Mouse (Mus musculus) liver, embryonic 13.5 days (tissue): ENCODE measurements around the gene Fancc. TPM values are rescaled to one million over a fixed set of nuclear protein-coding genes. Genes with fewer than 3 reads are reported as not detected.

Source experiments
- ATAC-seq: fragments of 200-750 bp; cut with Nextera tagmentation; 2 replicates; pipeline ENCODE4 v1.8.0; 2017; ENCODE audit warnings: low read depth, mild to moderate bottlenecking, moderate number of reproducible peaks, moderate library complexity
- DNase-seq: peaks from one replicate; pipeline ENCODE4 v3.0.0; 2022
- H3K27ac ChIP-seq: fragments of 300-500 bp; sonication (generic); 2 replicates; pipeline ENCODE4 v1.5.1; 2015; ENCODE audit warnings: moderate library complexity, mild to moderate bottlenecking, inconsistent platforms
- H3K27me3 ChIP-seq: fragments of 300-500 bp; sonication (generic); 2 replicates; pipeline ENCODE4 v1.6.1; 2015; ENCODE audit warnings: mild to moderate bottlenecking, inconsistent platforms
- H3K36me3 ChIP-seq: fragments of 300-500 bp; sonication (generic); 2 replicates; pipeline ENCODE4 v1.6.1; 2015; ENCODE audit warnings: mild to moderate bottlenecking, inconsistent platforms
- H3K4me1 ChIP-seq: fragments of 300-500 bp; sonication (generic); replicated peaks from 2 replicates; pipeline ENCODE4 v1.6.1; 2015; ENCODE audit warnings: inconsistent platforms
- H3K4me2 ChIP-seq: fragments of 300-500 bp; sonication (generic); 2 replicates; pipeline ENCODE4 v1.6.1; 2015; ENCODE audit warnings: inconsistent platforms, mild to moderate bottlenecking, moderate library complexity
- H3K4me3 ChIP-seq: fragments of 300-500 bp; sonication (generic); replicated peaks from 2 replicates; pipeline ENCODE4 v1.5.1; 2015; ENCODE audit warnings: mild to moderate bottlenecking, inconsistent platforms
- H3K9ac ChIP-seq: fragments of 300-500 bp; sonication (generic); 2 replicates; pipeline ENCODE4 v1.6.1; 2015; ENCODE audit warnings: mild to moderate bottlenecking, inconsistent platforms
- H3K9me3 ChIP-seq: fragments of 300-500 bp; sonication (generic); replicated peaks from 2 replicates; pipeline ENCODE4 v1.6.1; 2016; ENCODE audit warnings: inconsistent platforms
- WGBS: fragments of 180-500 bp; shearing (Covaris S2); methylation state at CpG from one replicate; pipeline ENCODE4 v1.1.7; 2015; ENCODE audit not compliant: insufficient replicate concordance; 5-methylcytosine and 5-hydroxymethylcytosine counted together
- polyA plus RNA-seq: library from polyadenylated mRNA; unstranded; fragments of >200 nt; fragmentation: Nextera tagmentation; extraction: Ambion mirVana; gene quantifications from 2 replicates; pipeline ENCODE4 v1.2.1, GENCODE M21; 2015

The Fancc gene
- polyA plus RNA-seq, 1 experiment from 2014 or later: 9.2 TPM

DNA sequence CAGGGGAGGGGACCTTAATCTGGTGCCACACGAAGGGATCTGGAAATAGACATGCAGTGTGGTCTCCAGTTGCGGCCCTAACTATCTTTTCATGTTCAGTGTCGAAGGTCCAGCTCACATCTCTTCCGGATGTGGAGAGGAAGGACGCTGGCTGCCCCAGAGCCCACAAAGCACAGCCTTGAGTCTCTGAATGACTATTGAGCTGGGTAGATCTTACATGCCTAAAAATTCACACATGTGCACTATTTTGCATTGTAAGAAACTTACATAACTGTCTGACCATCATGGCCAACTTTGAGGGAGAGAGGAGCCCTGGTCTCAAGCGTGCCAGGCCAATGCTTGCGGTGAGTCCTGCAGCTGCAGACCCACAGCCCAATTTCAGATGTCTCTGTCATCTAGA lies 247.9 kb downstream of the Fancc start:
- no peak for DNase-seq
- H3K27ac ChIP-seq: no peak overlapping the region
- no peak overlapping the region for H3K4me2 ChIP-seq
- ATAC-seq: no peak
- no peak overlapping the region for H3K9ac ChIP-seq
- H3K4me3 ChIP-seq: no peak overlapping the region
- peaks cover 4% of the 10 kb centered on the region for H3K36me3 ChIP-seq
- no peaks in the 10 kb centered on the region for H3K27me3 ChIP-seq
- H3K4me1 ChIP-seq: peaks cover 20% of the 10 kb centered on the region
- no peaks in the 10 kb centered on the region for H3K9me3 ChIP-seq
- 61% methylated on average over 7 of the region's 7 CpGs for WGBS

DNA sequence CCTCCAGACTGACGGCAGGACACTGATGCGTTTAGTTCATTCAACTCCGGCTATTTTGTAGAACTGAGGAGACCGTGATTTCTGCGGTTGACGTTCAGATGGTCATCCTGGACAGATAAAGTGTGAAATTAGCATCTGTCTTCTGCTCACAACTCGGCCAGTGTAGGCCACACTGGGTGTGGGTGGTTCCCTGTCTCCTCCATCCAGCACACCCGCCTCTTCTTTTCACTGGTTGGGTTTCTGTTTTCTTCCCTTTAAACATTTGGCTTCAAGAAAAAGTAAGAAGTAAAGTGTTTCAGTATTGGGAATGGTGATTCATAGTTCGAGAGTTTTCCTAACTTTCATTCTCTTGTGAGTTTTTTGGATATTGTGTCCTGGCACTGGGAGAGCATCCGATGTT lies 248.8 kb downstream of the Fancc start:
- no peak for DNase-seq
- H3K4me1 ChIP-seq: peaks cover 13% of the 10 kb centered on the region
- H3K36me3 ChIP-seq: peaks cover 3% of the 10 kb centered on the region; the same call in 1 of the 2 replicates
- H3K9me3 ChIP-seq: no peaks in the 10 kb centered on the region
- H3K27me3 ChIP-seq: no peaks in the 10 kb centered on the region
- no peak overlapping the region for H3K4me3 ChIP-seq
- no peak for ATAC-seq
- H3K4me2 ChIP-seq: no peak overlapping the region
- 75% methylated on average over 10 of the region's 10 CpGs for WGBS
- H3K9ac ChIP-seq: no peak overlapping the region
- no peak overlapping the region for H3K27ac ChIP-seq

DNA sequence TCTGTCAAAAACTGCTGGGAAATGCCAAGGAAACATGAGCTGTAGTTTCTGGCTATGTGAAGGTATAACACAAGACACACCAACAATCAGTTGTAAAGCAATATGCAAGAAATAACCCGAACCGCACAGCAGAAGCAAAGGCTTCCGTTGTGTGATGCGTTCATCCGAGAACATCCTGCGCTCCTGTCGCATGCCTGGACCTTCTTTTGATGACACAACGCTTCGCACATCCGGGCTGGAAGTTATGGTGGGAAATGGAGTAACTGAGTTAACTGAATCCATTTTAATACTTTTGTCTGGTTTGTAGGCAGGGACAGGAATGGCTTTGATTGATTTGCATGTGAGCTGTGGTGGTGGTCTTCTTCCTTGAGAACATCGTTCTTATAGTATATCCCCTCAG lies 249.4 kb downstream of the Fancc start:
- Histone ChIP-seq H3K9me3 (no peaks in the 10 kb centered on the region), H3K4me1 (peaks cover 8% of the 10 kb centered on the region), H3K4me3 (no peak overlapping the region), H3K9ac (no peak overlapping the region), H3K36me3 (peaks cover 3% of the 10 kb centered on the region; the same call in 1 of the 2 replicates), H3K27me3 (no peaks in the 10 kb centered on the region), H3K4me2 (no peak overlapping the region), H3K27ac (no peak overlapping the region)
- no peak for ATAC-seq
- 88% methylated on average over 11 of the region's 11 CpGs for WGBS
- no peak for DNase-seq

DNA sequence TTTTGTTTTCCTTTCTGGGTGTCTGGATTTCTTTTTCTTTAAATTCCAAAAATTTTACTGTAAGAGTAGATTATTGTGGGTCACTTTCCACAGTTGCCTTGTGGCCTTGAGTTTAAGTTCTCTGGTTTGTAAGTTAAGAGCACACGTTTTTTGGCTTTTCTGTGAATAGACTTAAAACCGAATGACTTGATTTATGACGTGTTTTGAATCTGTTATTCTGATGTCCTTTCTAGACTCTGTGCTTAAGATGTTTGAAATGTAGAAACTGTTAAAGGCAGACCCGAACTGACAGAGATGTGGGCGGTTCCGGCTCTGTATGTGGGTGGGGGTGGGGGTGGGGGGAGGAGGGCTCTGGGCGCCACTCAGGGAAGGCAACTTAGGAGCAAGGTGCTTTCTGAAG lies 250.0 kb downstream of the Fancc start:
- no peak overlapping the region for H3K27ac ChIP-seq
- no peaks in the 10 kb centered on the region for H3K9me3 ChIP-seq
- no peaks in the 10 kb centered on the region for H3K27me3 ChIP-seq
- WGBS: 66% methylated on average over 7 of the region's 7 CpGs
- no peak overlapping the region for H3K4me2 ChIP-seq
- H3K36me3 ChIP-seq: peaks cover 3% of the 10 kb centered on the region; the same call in 1 of the 2 replicates
- no peak for ATAC-seq
- H3K9ac ChIP-seq: no peak overlapping the region
- no peak for DNase-seq
- no peak overlapping the region for H3K4me3 ChIP-seq
- peaks cover 12% of the 10 kb centered on the region for H3K4me1 ChIP-seq

DNA sequence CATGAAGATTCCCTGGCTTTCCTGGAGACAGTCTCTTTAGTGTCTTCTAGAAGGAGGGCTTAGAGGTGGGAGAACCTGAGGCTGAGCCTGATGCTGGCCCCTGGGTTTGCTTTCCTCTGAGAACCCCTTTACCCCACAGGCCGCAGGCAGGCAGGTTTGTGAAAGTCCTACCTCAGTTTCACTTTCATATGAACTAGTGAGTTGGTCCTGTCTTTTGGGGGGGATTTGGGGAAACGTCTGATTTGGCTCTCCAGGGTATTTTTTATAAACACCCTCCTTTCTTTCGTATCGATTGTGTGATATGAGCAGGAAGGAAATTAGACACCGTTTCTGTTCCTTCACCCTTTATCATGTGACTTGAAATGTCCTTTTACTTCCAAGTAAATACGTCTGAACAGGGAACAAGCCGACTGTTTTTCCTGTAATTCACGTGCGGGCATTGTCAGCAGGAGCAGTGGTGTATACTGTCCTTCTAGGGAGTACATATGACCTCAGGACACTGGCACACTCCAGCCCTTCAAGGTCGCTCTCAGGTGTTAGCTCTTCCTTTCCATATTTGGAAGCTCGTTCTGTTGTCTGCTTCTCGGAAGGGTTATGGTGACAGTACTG lies 250.6 kb downstream of the Fancc start:
- Histone ChIP-seq H3K4me3 (no peak overlapping the region), H3K4me2 (no peak overlapping the region), H3K4me1 (peaks cover 18% of the 10 kb centered on the region), H3K27ac (no peak overlapping the region), H3K9me3 (no peaks in the 10 kb centered on the region), H3K9ac (no peak overlapping the region), H3K27me3 (no peaks in the 10 kb centered on the region), H3K36me3 (peaks cover 3% of the 10 kb centered on the region; the same call in 1 of the 2 replicates)
- DNase-seq (no peak), ATAC-seq (no peak)
- 68% methylated on average over 12 of the region's 12 CpGs for WGBS

DNA sequence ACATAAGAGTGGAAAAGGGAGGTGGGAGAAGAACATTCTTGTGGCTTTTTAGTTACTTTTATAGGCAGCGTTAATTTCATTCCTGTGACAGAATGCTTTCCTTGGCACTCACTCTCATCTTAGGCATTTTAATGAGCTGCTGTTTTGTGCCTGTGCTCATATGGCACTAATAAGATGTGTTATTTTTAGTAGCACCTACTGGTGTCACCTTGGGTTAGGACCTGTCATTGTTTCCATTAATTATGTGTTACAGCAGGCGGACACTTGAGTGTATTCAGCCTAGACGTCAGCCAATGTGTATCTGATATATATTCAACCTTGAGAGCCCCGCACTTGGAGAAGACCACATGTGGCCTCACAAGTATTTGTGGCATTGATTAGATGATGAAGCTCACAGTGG lies 251.3 kb downstream of the Fancc start:
- Histone ChIP-seq H3K9ac (no peak overlapping the region), H3K27ac (no peak overlapping the region), H3K4me3 (no peak overlapping the region), H3K4me2 (no peak overlapping the region), H3K4me1 (peaks cover 24% of the 10 kb centered on the region), H3K36me3 (peaks cover 3% of the 10 kb centered on the region; the same call in 1 of the 2 replicates), H3K9me3 (no peaks in the 10 kb centered on the region), H3K27me3 (no peaks in the 10 kb centered on the region)
- WGBS: 73% methylated on average over 4 of the region's 4 CpGs
- ATAC-seq (no peak), DNase-seq (no peak)

DNA sequence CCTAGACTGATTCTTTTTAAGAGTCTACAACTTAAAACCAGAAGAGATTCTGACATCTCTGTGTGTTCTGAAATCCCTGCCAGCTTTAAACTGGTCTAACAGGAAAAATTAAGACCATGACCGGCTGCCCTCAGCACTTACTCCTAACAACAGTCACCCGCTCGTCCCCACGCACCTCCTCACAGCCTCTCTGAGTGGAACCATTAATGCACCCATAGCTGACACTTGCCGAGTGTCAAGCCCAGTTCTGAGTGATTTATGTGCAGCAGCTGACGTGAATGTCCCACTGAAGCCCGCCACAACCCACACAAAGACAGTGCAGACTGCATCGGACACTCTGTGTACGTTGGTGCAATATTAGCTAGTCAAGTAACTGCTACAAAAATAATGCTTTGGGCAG lies 251.9 kb downstream of the Fancc start:
- Histone ChIP-seq H3K4me3 (no peak overlapping the region), H3K9me3 (no peaks in the 10 kb centered on the region), H3K9ac (no peak overlapping the region), H3K4me1 (peaks cover 30% of the 10 kb centered on the region), H3K27me3 (no peaks in the 10 kb centered on the region), H3K27ac (no peak overlapping the region), H3K4me2 (no peak overlapping the region), H3K36me3 (peaks cover 3% of the 10 kb centered on the region; the same call in 1 of the 2 replicates)
- WGBS: 79% methylated on average over 9 of the region's 9 CpGs
- DNase-seq: no peak
- ATAC-seq: no peak

DNA sequence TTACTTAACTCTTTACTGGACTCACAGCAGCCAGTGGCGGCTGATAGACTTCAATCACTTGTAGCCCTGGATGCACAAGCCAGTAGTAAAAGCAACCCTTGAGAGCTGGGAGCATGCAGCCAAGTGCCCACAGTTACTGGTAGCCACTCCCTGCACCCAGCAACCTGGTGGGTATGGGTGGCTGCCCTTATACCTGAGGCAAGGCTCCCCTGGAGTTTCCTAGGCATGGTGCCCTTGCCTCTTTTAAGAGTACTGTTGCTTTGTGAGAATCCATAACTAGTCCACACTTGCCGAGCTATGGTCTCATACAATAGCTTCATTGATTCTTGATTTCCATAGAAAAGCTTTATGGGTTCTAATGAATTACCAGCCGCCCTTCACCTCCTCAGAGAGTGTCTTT lies 252.7 kb downstream of the Fancc start:
- H3K4me2 ChIP-seq: no peak overlapping the region
- DNase-seq: no peak

DNA sequence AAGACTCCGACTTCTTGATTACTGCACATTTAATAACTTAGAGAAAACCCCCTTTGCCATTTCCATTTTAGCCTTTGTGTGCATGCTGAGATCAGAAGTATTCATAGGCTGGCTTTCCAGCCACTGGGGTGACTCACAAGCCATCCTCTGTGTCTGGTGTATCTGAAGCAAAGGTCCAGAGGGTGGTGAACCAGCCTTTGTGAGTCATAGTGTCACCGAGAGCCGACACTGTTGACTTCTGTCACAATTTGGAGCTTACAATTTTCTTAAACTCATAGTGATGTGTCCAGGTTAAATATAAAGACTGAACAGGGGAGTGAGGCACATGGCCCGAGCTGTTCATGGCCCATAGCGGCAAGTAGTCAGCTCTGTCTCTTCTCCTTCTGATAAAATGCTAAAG lies 253.5 kb downstream of the Fancc start:
- H3K4me3 ChIP-seq: no peak overlapping the region
- peaks cover 3% of the 10 kb centered on the region; the same call in 1 of the 2 replicates for H3K36me3 ChIP-seq
- no peaks in the 10 kb centered on the region for H3K27me3 ChIP-seq
- no peak for DNase-seq
- ATAC-seq: no peak
- H3K4me1 ChIP-seq: peaks cover 36% of the 10 kb centered on the region
- no peak overlapping the region for H3K9ac ChIP-seq
- no peak overlapping the region for H3K27ac ChIP-seq
- WGBS: 75% methylated on average over 5 of the region's 5 CpGs
- H3K4me2 ChIP-seq: no peak overlapping the region
- no peaks in the 10 kb centered on the region for H3K9me3 ChIP-seq

More for the DNA sequence above, 252.7 kb downstream of the Fancc start:
- Histone ChIP-seq H3K4me3 (no peak overlapping the region), H3K9ac (no peak overlapping the region), H3K27me3 (no peaks in the 10 kb centered on the region), H3K36me3 (peaks cover 3% of the 10 kb centered on the region; the same call in 1 of the 2 replicates), H3K27ac (no peak overlapping the region), H3K9me3 (no peaks in the 10 kb centered on the region), H3K4me1 (peaks cover 30% of the 10 kb centered on the region)
- 81% methylated on average over 3 of the region's 3 CpGs for WGBS
- ATAC-seq: no peak

DNA sequence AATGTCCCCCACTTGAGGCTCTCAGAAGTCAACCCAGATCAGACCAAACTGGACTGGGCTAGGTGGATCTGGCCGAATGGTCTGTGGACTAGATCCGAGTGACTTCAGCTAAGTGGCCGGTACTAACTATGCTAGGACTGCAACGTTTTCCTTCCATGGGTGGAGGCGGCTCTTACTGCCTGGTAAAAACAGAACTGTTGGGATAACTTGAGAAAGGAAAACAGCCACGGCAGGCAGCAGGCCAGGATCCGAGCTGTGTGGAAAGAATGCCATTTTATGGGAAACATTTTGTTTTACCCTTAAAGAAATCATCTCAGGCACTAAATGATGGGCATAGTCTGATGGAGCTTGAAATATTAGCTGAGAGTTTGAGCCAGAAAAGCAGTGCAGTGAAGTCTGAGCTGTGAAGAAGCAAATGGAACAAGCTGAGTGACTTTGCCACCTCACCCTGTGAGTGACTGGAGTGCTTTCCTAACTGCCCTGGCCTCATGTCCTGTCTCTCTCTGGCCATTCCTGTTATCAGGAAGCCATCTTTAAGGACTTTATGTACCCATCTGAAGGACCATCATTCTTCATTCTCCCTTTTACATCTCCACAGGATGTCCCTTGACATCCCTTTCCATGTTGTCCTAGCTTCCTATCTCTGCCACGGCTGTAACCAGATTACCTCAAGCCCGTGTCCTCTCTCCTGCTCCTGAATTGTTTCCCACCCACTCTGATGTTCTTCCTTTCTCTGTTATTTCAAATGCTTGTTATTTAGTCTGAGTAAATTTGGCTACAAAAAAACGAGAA lies 254.5 kb downstream of the Fancc start:
- Histone ChIP-seq H3K9me3 (no peaks in the 10 kb centered on the region), H3K9ac (no peak overlapping the region), H3K4me1 (peaks cover 40% of the 10 kb centered on the region), H3K27me3 (no peaks in the 10 kb centered on the region), H3K36me3 (peaks cover 3% of the 10 kb centered on the region; the same call in 1 of the 2 replicates), H3K4me3 (no peak overlapping the region), H3K4me2 (no peak overlapping the region), H3K27ac (no peak overlapping the region)
- DNase-seq (no peak), ATAC-seq (no peak)
- 72% methylated on average over 10 of the region's 10 CpGs for WGBS

DNA sequence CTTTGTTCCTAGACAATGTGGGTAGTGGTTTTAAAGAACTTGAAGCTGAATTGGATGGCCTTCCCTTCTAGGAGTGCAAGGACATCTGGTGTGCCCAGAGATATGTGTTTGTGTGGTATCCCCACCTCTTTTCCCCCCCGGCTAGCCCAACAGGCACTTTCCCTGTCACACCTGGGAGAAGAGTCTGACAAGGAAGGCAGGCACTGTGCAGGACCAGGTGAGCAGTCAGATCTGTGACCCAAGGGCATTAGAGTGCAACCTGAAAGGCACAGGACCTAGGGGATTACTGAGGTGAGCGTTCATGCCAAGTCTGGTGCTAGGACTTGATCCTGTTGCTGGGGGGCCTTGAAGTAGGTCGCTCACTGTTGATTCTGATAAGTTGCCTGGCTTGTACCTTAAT lies 255.4 kb downstream of the Fancc start:
- H3K4me1 ChIP-seq: peaks cover 40% of the 10 kb centered on the region
- WGBS: 73% methylated on average over 3 of the region's 3 CpGs
- no peak overlapping the region for H3K27ac ChIP-seq
- ATAC-seq (no peak), DNase-seq (no peak)
- H3K27me3 ChIP-seq: no peaks in the 10 kb centered on the region
- H3K4me3 ChIP-seq: no peak overlapping the region
- no peak overlapping the region for H3K9ac ChIP-seq
- no peaks in the 10 kb centered on the region for H3K9me3 ChIP-seq
- peaks cover 3% of the 10 kb centered on the region; the same call in 1 of the 2 replicates for H3K36me3 ChIP-seq
- H3K4me2 ChIP-seq: peak overlapping the region; percentile 4; the same call in 1 of the 2 replicates
